Mouse (Mus musculus) gastrocnemius, postnatal 36 days (tissue): ENCODE measurements around the gene Rims4. TPM values are rescaled to one million over a fixed set of nuclear protein-coding genes. Genes with fewer than 3 reads are reported as not detected.

Experiments
- DNase-seq, 2 experiments: peaks; one replicate each; pipeline ENCODE4 v3.0.0; 2022
- intact Hi-C: fragments of 180-260 bp; cut with DNase I; formaldehyde crosslinking; loops from one replicate; pipeline ENCODE4 v1.15.1; 2025
- long read RNA-seq, 2 experiments: library from polyadenylated mRNA; stranded (forward); transcript quantifications; one replicate each; pipeline ENCODE4 v2.0.0; 2021
- total RNA-seq, 2 experiments: library from RNA; stranded (reverse); gene quantifications; 2 replicates each; pipeline ENCODE4 v1.2.3; 2021

Rims4 gene
- total RNA-seq: 1 to 10 TPM in 1 of 2 experiments, under 1 TPM in 1; 0.86 to 1.3 TPM
- long read RNA-seq, experiment 1: 0 reads
- long read RNA-seq, experiment 2, full-length matches to known transcripts: 1 of 1 reads
- long read RNA-seq, experiment 2, partial matches to known transcripts: 0 of 1 reads
- long read RNA-seq, experiment 2, other reads (novel, unspliced or antisense): 0 of 1 reads

GRCm38 (mm10) chr2:163918317-163919258 is at the start of gene Rims4:
Gene Rims4, minus strand, starts transcription at chr2:163918683.
- intact Hi-C loops: no loop called here
- DNase-seq: peak in 1 of 2 experiments; percentile 31

- intact Hi-C loops: loop anchor here (5.0 kb wide), 1 partner anchor 108 kb away; no protein-coding TSS in a partner anchor
- DNase-seq: no peak
Measured at GRCm38 (mm10) chr2:163965706-163966105, 47.2 kb upstream of the Rims4 start.

DNA sequence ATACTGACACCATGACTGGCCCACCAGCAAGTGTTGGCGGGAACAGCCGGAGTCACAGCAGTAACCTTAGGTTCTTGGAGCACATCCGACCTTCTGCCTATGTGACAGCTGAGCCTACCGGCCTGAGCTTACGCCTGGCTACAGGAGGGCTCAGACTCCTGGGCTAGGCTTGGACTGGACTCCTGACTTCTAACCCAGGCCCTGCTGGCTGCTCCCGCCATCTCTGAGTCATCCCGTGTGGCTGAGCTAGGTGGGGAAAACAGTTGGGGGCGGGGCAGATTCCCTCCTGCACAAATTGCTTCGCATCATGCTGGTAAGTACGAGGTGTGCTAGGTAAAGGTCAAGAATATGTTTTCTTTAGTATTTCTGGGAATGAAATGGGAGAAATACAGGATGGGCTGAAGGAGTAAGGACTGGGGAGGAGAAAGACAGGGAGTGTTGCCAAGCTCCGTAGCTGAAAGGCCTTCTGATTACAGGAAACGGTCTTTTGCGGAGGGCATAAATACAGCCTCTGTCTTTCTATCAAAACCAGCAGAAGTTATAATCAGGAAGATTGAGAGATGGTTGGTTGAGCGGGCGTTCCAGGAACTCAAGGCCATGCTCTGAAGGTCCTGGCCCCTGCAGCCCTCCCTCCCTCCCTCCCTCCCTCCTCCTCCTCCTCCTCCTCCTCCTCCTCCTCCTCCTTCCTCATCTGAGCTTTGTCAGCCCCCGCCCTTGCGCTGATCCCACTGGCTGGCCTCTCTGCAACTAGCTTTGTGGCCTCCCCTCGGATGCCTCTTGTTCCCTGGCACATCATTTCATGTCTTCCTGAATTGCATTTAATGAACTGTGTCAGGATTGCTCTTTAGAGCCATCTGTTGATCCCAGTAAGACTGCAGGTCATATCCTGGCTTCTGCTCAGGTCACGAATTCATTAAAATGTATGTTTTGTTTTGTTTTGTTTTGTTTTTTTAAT is 46.4 kb upstream of the Rims4 start:
- no peak for DNase-seq
- intact Hi-C loops: loop anchor here (5.0 kb wide), 1 partner anchor 108 kb away; no protein-coding TSS in a partner anchor

- intact Hi-C loops: no loop called here
- no peak for DNase-seq
Measured at GRCm38 (mm10) chr2:163953622-163954310, 35.3 kb upstream of the Rims4 start.

GRCm38 (mm10) chr2:163951770-163952169 is 33.3 kb upstream of the Rims4 start:
- intact Hi-C loops: loop anchor here (1.0 kb wide), 1 partner anchor 93 kb away; no protein-coding TSS in a partner anchor
- peak; percentile 29 to 35 for DNase-seq

DNA sequence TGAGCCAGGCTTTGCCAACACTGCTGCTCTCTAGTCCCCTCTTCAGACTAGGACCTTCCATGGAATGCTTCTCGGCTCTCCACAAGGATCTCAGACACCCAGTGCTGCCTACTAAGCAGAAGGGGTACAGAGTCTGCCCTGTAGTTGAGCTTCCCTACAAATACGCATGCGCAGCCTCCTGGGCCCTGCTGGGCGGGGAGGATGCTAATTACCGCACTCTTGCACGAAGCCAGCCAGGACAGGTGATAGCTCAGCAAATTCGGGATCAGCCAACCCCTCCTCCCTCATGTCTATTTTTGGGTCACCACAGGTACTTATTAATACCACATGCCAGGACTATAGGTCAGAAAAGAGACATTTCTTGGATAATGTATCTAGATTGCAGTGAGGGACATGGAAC is 29.5 kb upstream of the Rims4 start:
- no peak for DNase-seq
- intact Hi-C loops: loop anchor here (2.0 kb wide), 1 partner anchor 89 kb away; no protein-coding TSS in a partner anchor

DNA sequence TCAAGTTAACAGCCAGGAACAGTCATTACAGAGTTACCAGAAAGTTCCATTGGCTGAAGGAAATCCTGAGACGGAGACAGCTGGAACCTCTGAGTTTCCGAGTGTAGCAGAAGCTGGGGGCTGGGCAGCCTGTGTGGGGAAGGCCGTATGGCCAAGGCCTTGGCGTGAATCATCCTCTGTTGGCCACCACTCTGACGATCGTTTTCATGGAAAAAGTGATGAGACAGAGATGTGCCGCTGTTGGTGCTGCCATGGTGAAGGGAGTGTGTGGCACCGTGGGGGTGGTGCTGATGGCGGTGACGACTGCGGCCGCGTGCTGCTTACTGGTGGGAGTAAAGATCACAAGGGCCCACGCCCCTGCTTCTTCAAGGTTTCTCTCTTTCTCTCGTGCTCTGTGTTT is 27.7 kb upstream of the Rims4 start:
- no peak for DNase-seq
- intact Hi-C loops: loop anchor here (2.0 kb wide), 1 partner anchor 87 kb away; no protein-coding TSS in a partner anchor

- DNase-seq: no peak
Measured at GRCm38 (mm10) chr2:163944511-163944910, 26.0 kb upstream of the Rims4 start.

DNA sequence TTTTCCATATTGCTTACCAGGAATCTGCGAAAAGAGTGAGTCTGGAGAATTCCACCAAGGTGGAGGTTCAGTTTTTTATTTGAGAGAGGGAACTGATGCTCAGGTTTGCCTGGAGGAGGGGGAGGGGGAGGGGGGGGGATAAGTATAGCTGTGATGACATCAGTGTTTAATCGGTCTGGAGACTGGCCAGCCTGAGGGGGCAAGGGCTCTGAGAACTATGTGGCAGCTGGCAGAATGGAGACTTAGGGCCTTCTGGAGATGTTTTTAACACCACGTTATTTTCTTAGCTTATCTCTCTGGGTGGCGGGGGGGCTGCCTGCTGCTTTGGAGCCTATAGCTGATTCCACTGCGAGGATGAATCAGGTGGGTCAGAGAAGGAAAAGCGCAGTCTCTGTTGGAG is 24.6 kb upstream of the Rims4 start:
- no peak for DNase-seq
- intact Hi-C loops: no loop called here

More at GRCm38 (mm10) chr2:163944511-163944910, 26.0 kb upstream of the Rims4 start:
- intact Hi-C loops: no loop called here

- intact Hi-C loops: no loop called here
- DNase-seq: peak; percentile 60 to 66
Measured at GRCm38 (mm10) chr2:163939522-163939921, 21.0 kb upstream of the Rims4 start.

GRCm38 (mm10) chr2:163932151-163932550 is 13.7 kb upstream of the Rims4 start:
- intact Hi-C loops: no loop called here
- DNase-seq: no peak

DNA sequence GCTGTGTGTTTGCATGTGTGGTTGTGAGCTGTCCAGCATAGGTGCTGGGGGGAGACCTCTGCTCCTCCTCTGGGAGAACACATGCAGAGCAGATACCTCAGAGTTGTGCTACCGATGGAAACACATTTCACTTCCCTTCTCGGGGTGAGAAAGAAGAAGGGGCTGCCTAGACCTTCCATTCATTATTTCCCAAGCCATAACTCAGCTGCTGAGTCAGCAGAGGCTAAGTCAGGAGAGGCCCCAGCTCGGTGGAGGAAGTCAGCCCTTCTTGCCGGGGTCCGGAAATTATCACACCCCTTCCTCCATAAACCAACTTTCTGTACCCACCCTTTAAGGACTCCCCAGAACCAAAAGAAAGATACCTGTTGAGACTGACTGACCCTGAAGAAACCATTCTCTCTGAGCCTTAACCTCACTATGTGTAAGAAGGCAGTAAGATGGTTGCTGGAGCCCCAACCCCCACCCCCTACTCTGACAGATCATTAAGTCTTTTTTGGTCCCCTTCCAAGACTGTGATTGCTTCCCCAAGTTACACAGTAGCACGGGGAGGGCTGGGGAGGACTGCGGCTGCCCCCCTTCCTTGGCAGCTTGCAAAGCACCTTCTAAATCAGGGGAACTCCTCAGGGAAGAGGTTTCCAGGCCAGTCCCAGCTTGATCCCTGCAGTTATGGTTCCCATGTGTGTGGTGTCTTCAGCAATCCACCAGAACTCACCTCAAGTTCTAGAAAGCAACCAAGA is 10.1 kb upstream of the Rims4 start:
- no peak for DNase-seq
- intact Hi-C loops: no loop called here

- intact Hi-C loops: no loop called here
- DNase-seq: no peak
Measured at GRCm38 (mm10) chr2:163925044-163925443, 6.6 kb upstream of the Rims4 start.

GRCm38 (mm10) chr2:163924531-163924930 is 6.0 kb upstream of the Rims4 start:
- intact Hi-C loops: no loop called here

DNA sequence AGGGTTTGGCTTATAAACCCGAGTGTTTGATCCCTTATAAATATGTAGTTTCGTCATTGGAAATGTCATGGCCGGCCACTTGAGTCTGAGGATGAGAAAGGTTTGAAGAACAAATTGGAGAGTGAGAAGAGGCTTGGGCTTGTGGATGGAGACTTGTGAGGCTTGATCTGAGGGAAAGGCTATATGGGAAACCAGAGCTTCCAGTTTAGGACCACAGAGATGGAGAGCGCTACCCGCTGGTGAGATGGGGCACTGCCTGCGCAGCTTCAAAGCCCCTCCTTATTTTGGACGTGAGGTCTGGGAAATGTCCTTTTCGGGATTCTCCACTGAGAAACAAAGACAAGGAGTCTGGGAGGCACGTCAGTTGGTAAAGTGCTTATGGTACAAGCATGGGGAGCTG is 4.6 kb upstream of the Rims4 start:
- intact Hi-C loops: loop anchor here (2.0 kb wide), 1 partner anchor 64 kb away; no protein-coding TSS in a partner anchor
- DNase-seq: no peak

More at GRCm38 (mm10) chr2:163924531-163924930, 6.0 kb upstream of the Rims4 start:
- DNase-seq: no peak

- intact Hi-C loops: no loop called here
- DNase-seq: no peak
Measured at GRCm38 (mm10) chr2:163919581-163919980, 1.1 kb upstream of the Rims4 start.

DNA sequence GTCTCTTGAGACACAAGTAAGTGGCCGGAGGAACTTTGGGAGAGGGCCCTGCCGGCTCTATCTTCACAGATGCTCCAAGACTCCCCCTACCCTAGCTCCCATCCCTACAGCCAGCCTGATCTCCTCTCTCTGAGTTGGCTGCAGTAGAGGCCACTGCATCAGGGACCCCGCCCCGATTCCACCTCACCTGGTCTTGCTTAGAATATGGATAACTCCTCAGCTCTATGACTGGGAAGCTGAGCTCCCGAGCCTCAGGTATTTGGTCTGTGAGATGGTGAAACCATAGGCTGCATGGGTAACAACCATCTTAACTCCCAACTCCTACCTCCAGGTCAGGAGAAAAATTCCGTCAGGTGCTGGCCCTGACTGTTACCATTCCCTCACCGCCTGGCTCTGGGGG is 1.8 kb downstream of the Rims4 start:
- no peak for DNase-seq
- intact Hi-C loops: no loop called here

GRCm38 (mm10) chr2:163915294-163915791 is 3.1 kb downstream of the Rims4 start:
- no peak for DNase-seq

GRCm38 (mm10) chr2:163914107-163914506 is 4.4 kb downstream of the Rims4 start:
- intact Hi-C loops: no loop called here
- no peak for DNase-seq

More at GRCm38 (mm10) chr2:163915294-163915791, 3.1 kb downstream of the Rims4 start:
- intact Hi-C loops: no loop called here
